ENCODE assay signal across 8 mouse cellular contexts in the genomic region with DNA sequence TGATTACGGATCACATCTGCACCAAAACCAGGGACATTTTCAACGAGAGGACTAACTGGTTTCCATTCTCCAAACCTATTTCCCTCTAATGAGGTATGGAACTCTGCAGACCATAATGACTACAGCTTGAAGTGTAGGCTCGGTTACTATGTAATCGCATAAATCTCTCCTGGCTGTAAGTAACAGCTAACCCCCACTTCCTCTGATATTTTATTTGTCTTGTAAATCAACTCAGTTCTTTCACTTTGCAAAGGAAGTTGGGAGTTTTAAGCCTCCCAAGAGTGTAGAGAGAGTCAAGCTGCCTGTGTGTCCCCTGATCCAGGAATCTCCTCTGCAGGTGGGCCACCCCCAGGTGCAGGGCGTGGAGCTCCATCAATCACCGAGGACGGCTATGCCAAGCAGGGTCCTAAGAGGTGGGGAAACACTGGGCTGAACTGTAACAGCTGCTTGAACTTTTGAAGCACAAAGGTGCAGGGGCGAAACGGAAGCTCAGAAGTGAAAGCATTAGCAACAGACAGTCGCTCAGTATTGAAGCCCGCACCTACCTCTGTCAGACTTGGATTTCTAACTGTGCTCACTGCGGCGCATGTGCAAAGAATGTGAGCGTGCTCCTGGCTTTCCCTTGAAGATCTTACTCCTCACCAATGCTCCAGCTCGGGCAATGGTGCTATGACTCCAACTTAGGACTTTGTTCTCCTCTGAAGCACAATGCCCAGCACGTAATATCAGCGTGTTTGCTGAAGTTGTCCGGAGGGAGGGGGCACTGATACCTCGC.
DNase-seq lines count a peak whose midpoint lies in the region; ATAC-seq and TF ChIP-seq lines count a peak whose summit lies in the region.

No protein-coding gene starts in this region.

- no peak overlapping the region for H3K27ac ChIP-seq in heart, embryonic 11.5 days (ENCODE audit: low read depth, low read length)
- no peak overlapping the region for H3K27ac ChIP-seq in bone marrow macrophage, adult 2 months (ENCODE audit: insufficient read depth, low read depth, low read length)
- H3K27ac ChIP-seq in hindbrain, embryonic 13.5 days, result no peak overlapping the region
- H3K27ac ChIP-seq in limb, embryonic 14.5 days (replicated peaks; ENCODE audit: low read depth, low read length), result peak overlapping the region; percentile 55; the same call in 1 of the 2 replicates
- H3K27ac ChIP-seq in neural tube, embryonic 13.5 days (replicated peaks), result no peak overlapping the region

- no peaks in the 10 kb centered on the region for H3K9me3 ChIP-seq in heart, embryonic 11.5 days (replicated peaks; ENCODE audit: control insufficient read depth, low read length)
- H3K9me3 ChIP-seq in hindbrain, embryonic 13.5 days, result no peaks in the 10 kb centered on the region
- no peaks in the 10 kb centered on the region for H3K9me3 ChIP-seq in limb, embryonic 14.5 days (ENCODE audit: control insufficient read depth, low read length)
- no peaks in the 10 kb centered on the region for H3K9me3 ChIP-seq in neural tube, embryonic 13.5 days

- ATAC-seq in heart, embryonic 11.5 days (replicated peaks; ENCODE audit: insufficient number of reproducible peaks, low FRiP score, low TSS enrichment), result no peak
- 0 out of 2 replicates have a peak, but pooled peaks have one; percentile 57 for ATAC-seq in hindbrain, embryonic 13.5 days (ENCODE audit: low FRiP score)
- peak; percentile 72 for ATAC-seq in limb, embryonic 14.5 days (ENCODE audit: low FRiP score, low read depth)
- ATAC-seq in neural tube, embryonic 13.5 days (ENCODE audit: low read depth), result 0 out of 2 replicates have a peak, but pooled peaks have one; percentile 32

- no peaks in the 10 kb centered on the region for H3K27me3 ChIP-seq in heart, embryonic 11.5 days (ENCODE audit: control insufficient read depth, insufficient read depth, low read length)
- no peaks in the 10 kb centered on the region for H3K27me3 ChIP-seq in hindbrain, embryonic 13.5 days
- no peaks in the 10 kb centered on the region for H3K27me3 ChIP-seq in limb, embryonic 14.5 days (ENCODE audit: control insufficient read depth, insufficient read depth, low read length)
- no peaks in the 10 kb centered on the region for H3K27me3 ChIP-seq in neural tube, embryonic 13.5 days

- WGBS in heart, embryonic 11.5 days (ENCODE audit: insufficient replicate concordance), result 42% methylated on average over 19 of the region's 19 CpGs
- 59% methylated on average over 19 of the region's 19 CpGs for WGBS in hindbrain, embryonic 13.5 days
- 6% methylated on average over 19 of the region's 19 CpGs for WGBS in limb, embryonic 14.5 days
- 54% methylated on average over 19 of the region's 19 CpGs for WGBS in neural tube, embryonic 13.5 days

- DNase-seq in heart, postnatal 25 days (ENCODE audit: low spot score), result no peak
- peak; percentile 59 for DNase-seq in limb, embryonic 14.5 days (ENCODE audit: low spot score)
- no peak for DNase-seq in frontal cortex, postnatal 25 days (ENCODE audit: low spot score in 2 of 2)
- no peak for DNase-seq in adrenal gland, adult 2 months

- peak overlapping the region; percentile 2 for H3K4me3 ChIP-seq in heart, embryonic 11.5 days (ENCODE audit: low read depth, low read length)
- peak overlapping the region; percentile 55 for H3K4me3 ChIP-seq in bone marrow macrophage, adult 2 months (ENCODE audit: insufficient read depth, low read length)
- H3K4me3 ChIP-seq in hindbrain, embryonic 13.5 days, result no peak overlapping the region
- H3K4me3 ChIP-seq in limb, embryonic 14.5 days (replicated peaks; ENCODE audit: low read length), result peak overlapping the region; percentile 35
- H3K4me3 ChIP-seq in neural tube, embryonic 13.5 days, result no peak overlapping the region

- no peak for TF ChIP-seq POLR2A in bone marrow macrophage, adult 2 months (IDR thresholded peaks at IDR 0.05; ENCODE audit: borderline replicate concordance, low read depth, low read length)
- no peak for TF ChIP-seq POLR2A in limb, embryonic 14.5 days (IDR thresholded peaks at IDR 0.05; ENCODE audit: borderline replicate concordance, extremely low read depth, insufficient read depth, insufficient read length)

- H3K4me1 ChIP-seq in heart, embryonic 11.5 days (ENCODE audit: control insufficient read depth, insufficient read depth, low read length), result peaks cover 11% of the 10 kb centered on the region; the same call in 1 of the 2 replicates
- no peaks in the 10 kb centered on the region; the same call in 1 of the 2 replicates for H3K4me1 ChIP-seq in bone marrow macrophage, adult 2 months (ENCODE audit: control insufficient read depth, insufficient read depth, low read length)
- H3K4me1 ChIP-seq in hindbrain, embryonic 13.5 days (replicated peaks), result peaks cover 7% of the 10 kb centered on the region; the same call in 1 of the 2 replicates
- peaks cover 5% of the 10 kb centered on the region for H3K4me1 ChIP-seq in limb, embryonic 14.5 days (ENCODE audit: control insufficient read depth, insufficient read depth, low read length)
- peaks cover 7% of the 10 kb centered on the region for H3K4me1 ChIP-seq in neural tube, embryonic 13.5 days (replicated peaks)

- no peak for TF ChIP-seq CTCF in bone marrow macrophage, adult 2 months (IDR thresholded peaks at IDR 0.05; ENCODE audit: low read depth, low read length)

- intact Hi-C loops in heart, postnatal 25 days (cut with DNase I), result no loop called here

- peak overlapping the region; percentile 51 for H3K4me2 ChIP-seq in heart, embryonic 11.5 days
- peak overlapping the region; percentile 29 for H3K4me2 ChIP-seq in hindbrain, embryonic 13.5 days
- H3K4me2 ChIP-seq in limb, embryonic 14.5 days (replicated peaks; ENCODE audit: low read depth, low read length, severe bottlenecking), result peak overlapping the region; percentile 79
- H3K4me2 ChIP-seq in neural tube, embryonic 13.5 days, result peak overlapping the region; percentile 45

- no peaks in the 10 kb centered on the region for H3K36me3 ChIP-seq in heart, embryonic 11.5 days (ENCODE audit: control insufficient read depth, insufficient read depth, low read length)
- no peaks in the 10 kb centered on the region for H3K36me3 ChIP-seq in hindbrain, embryonic 13.5 days
- no peaks in the 10 kb centered on the region for H3K36me3 ChIP-seq in limb, embryonic 14.5 days (ENCODE audit: control insufficient read depth, insufficient read depth, low read length)
- no peaks in the 10 kb centered on the region for H3K36me3 ChIP-seq in neural tube, embryonic 13.5 days

- peak overlapping the region; percentile 6; the same call in 1 of the 2 replicates for H3K9ac ChIP-seq in heart, embryonic 11.5 days (ENCODE audit: low read depth, low read length)
- H3K9ac ChIP-seq in hindbrain, embryonic 13.5 days, result no peak overlapping the region
- peak overlapping the region; percentile 47 for H3K9ac ChIP-seq in limb, embryonic 14.5 days (ENCODE audit: low read depth, low read length, severe bottlenecking)
- H3K9ac ChIP-seq in neural tube, embryonic 13.5 days, result no peak overlapping the region

Comparison
In these comparisons a context has a peak if more than half of its experiments do, and no peak if none do; other contexts are left out.
1. H3K4me2 ChIP-seq: peak in every context shown above with its lines; median percentile 79 in limb, embryonic 14.5 days; 51 in heart, embryonic 11.5 days; 45 in neural tube, embryonic 13.5 days; 29 in hindbrain, embryonic 13.5 days.
2. H3K4me3 ChIP-seq: peak in heart, embryonic 11.5 days (single experiment), bone marrow macrophage, adult 2 months (single experiment) and limb, embryonic 14.5 days (single experiment); none in hindbrain, embryonic 13.5 days (single experiment) and neural tube, embryonic 13.5 days (single experiment).
3. H3K9ac ChIP-seq: peak in heart, embryonic 11.5 days (single experiment) and limb, embryonic 14.5 days (single experiment); none in hindbrain, embryonic 13.5 days (single experiment) and neural tube, embryonic 13.5 days (single experiment).